Mouse (Mus musculus) heart, postnatal 0 days (tissue): ENCODE data around the gene Susd4.

Source experiments
- CTCF ChIP-seq: IDR thresholded peaks from 2 replicates; pipeline ENCODE4 v1.5.1; 2016; ENCODE audit warnings: antibody characterized with exemption, control low read depth, low read depth
- EP300 ChIP-seq: IDR thresholded peaks from 2 replicates; pipeline ENCODE4 v1.6.1; 2016; ENCODE audit warnings: antibody characterized with exemption, low read depth

- TF ChIP-seq CTCF (peak; percentile 81), EP300 (no peak)
Observed at GRCm38 (mm10) chr1:182895698-182896097, 132.0 kb downstream of the Susd4 start.
